Mouse (Mus musculus) liver, embryonic 14.5 days (tissue): Measurements from ENCODE around the gene Adra1b. TPM values are rescaled to one million over a fixed set of nuclear protein-coding genes. Genes with fewer than 3 reads are reported as not detected.

ENCODE experiments used
- ATAC-seq: fragments of 200-750 bp; cut with Nextera tagmentation; 2 replicates; pipeline ENCODE4 v1.8.0; 2017; ENCODE audit warnings: moderate number of reproducible peaks, mild to moderate bottlenecking, moderate library complexity; ENCODE audit not compliant: insufficient read depth
- DNase-seq, 3 experiments: peaks; one replicate each; pipeline ENCODE4 v3.0.0-alpha.2; 2012 to 2013; ENCODE audit warnings: low read depth in 3 of 3, low spot score in 3 of 3
- H3K27ac ChIP-seq: fragments of 300-500 bp; sonication (generic); 2 replicates; pipeline ENCODE4 v1.5.1; 2014; ENCODE audit warnings: moderate library complexity, mild to moderate bottlenecking, control low read depth, inconsistent platforms
- H3K27me3 ChIP-seq: fragments of 300-500 bp; sonication (generic); 2 replicates; pipeline ENCODE4 v1.6.1; 2014; ENCODE audit warnings: mild to moderate bottlenecking, low read length, moderate library complexity; ENCODE audit not compliant: control insufficient read depth, insufficient read depth
- H3K36me3 ChIP-seq: fragments of 300-500 bp; sonication (generic); replicated peaks from 2 replicates; pipeline ENCODE4 v1.6.1; 2014; ENCODE audit warnings: low read depth; ENCODE audit not compliant: control insufficient read depth, insufficient read depth
- H3K4me1 ChIP-seq, 2 experiments: fragments of 200-500 bp in 1 of 2; fragments of 300-500 bp in 1 of 2; sonication (generic) in 1 of 2; replicated peaks; 2 replicates each; pipeline ENCODE4 v1.6.1; 2012 to 2014; ENCODE audit warnings: antibody characterized with exemption in 1 of 2, inconsistent platforms in 1 of 2, low read length in 1 of 2; ENCODE audit not compliant: control insufficient read depth in 2 of 2, insufficient read depth in 2 of 2
- H3K4me2 ChIP-seq: fragments of 300-500 bp; sonication (generic); 2 replicates; pipeline ENCODE4 v1.6.1; 2014; ENCODE audit warnings: low read depth, mild to moderate bottlenecking, control low read depth, moderate library complexity
- H3K4me3 ChIP-seq, 2 experiments: fragments of 200-500 bp in 1 of 2; fragments of 300-500 bp in 1 of 2; sonication (generic) in 1 of 2; 2 replicates each; pipeline ENCODE4 v1.5.1; 2012 to 2014; ENCODE audit warnings: low read depth in 2 of 2, low read length in 2 of 2, mild to moderate bottlenecking in 2 of 2, control low read depth in 1 of 2, inconsistent platforms in 1 of 2, moderate library complexity in 1 of 2; ENCODE audit not compliant: insufficient read depth in 1 of 2
- H3K9ac ChIP-seq: fragments of 300-500 bp; sonication (generic); replicated peaks from 2 replicates; pipeline ENCODE4 v1.6.1; 2014; ENCODE audit warnings: mild to moderate bottlenecking, control low read depth, moderate library complexity
- H3K9me3 ChIP-seq: fragments of 300-500 bp; sonication (generic); 2 replicates; pipeline ENCODE4 v1.6.1; 2016; ENCODE audit warnings: low read length, mixed read lengths; ENCODE audit not compliant: control insufficient read depth
- CTCF ChIP-seq: IDR thresholded peaks from 2 replicates; pipeline ENCODE4 v1.5.1; 2016; ENCODE audit warnings: antibody characterized with exemption, low read depth, control low read depth
- EP300 ChIP-seq: IDR thresholded peaks from 2 replicates; pipeline ENCODE4 v1.6.1; 2016; ENCODE audit warnings: antibody characterized with exemption, low read depth
- WGBS: fragments of 180-500 bp; shearing (Covaris S2); extraction: QIAGEN DNeasy Blood & Tissue Kit; methylation state at CpG from one replicate; pipeline ENCODE4 v1.1.7; 2014; ENCODE audit not compliant: insufficient replicate concordance; 5-methylcytosine and 5-hydroxymethylcytosine counted together
- polyA plus RNA-seq, 2 experiments: library from polyadenylated mRNA; depleted of rRNA in 1 of 2; stranded (reverse) in 1 of 2; unstranded in 1 of 2; fragments of >200 nt; fragmentation: Nextera tagmentation in 1 of 2; extraction: Ambion mirVana in 1 of 2; gene quantifications; 2 replicates each; pipeline versions ENCODE4 v1.2.1 to v1.2.3; 2012 to 2014

The Adra1b gene
- polyA plus RNA-seq (2012; rRNA removed) (8.3 and 9.7 TPM in 2 replicates), polyA plus RNA-seq (2014; fragmentation: Nextera tagmentation; extraction: Ambion mirVana) (1.7 and 2.1 TPM in 2 replicates)

GRCm38 (mm10) chr11:43901051-43901654 lies at the start of gene Adra1b:
Adra1b (minus strand) TSS chr11:43901210.
- Histone ChIP-seq H3K4me2 (peak within 1 kb of the TSS; percentile 34), H3K9ac (no peak within 1 kb of the TSS), H3K27ac (no peak within 1 kb of the TSS), H3K4me3 (peak within 1 kb of the TSS; percentile 21 to 22; a peak in 3 of 4 replicates), H3K27me3 (no peaks in the 10 kb centered on the region), H3K36me3 (no peaks in the 10 kb centered on the region), H3K9me3 (no peaks in the 10 kb centered on the region), H3K4me1 (0 out of 4 replicates have a peak, but pooled peaks cover 0 to 2% of the 10 kb centered on the region in 2 experiments)
- WGBS: 47% methylated on average over 6 of the region's 6 CpGs
- TF ChIP-seq CTCF (no peak), EP300 (no peak)
- ATAC-seq: no peak
- peak in 2 of 3 experiments; percentile 9 to 13 for DNase-seq

GRCm38 (mm10) chr11:43950274-43950673 lies 49.3 kb upstream of the Adra1b start:
- Histone ChIP-seq H3K4me3 (no peak overlapping the region), H3K36me3 (no peaks in the 10 kb centered on the region), H3K9me3 (no peaks in the 10 kb centered on the region), H3K27me3 (no peaks in the 10 kb centered on the region), H3K9ac (no peak overlapping the region), H3K27ac (no peak overlapping the region), H3K4me1 (peaks cover 0 to 7% of the 10 kb centered on the region in 2 experiments; a peak in 2 of 4 replicates), H3K4me2 (no peak overlapping the region)
- 53% methylated on average over 1 of the region's 1 CpGs for WGBS
- peak in 1 of 3 experiments; percentile 17 for DNase-seq
- TF ChIP-seq EP300 (no peak), CTCF (no peak)
- ATAC-seq: peak; percentile 35; the same call in 1 of the 2 replicates

GRCm38 (mm10) chr11:43943781-43944180 lies 42.8 kb upstream of the Adra1b start:
- 46% methylated on average over 2 of the region's 2 CpGs for WGBS
- H3K4me3 ChIP-seq: no peak overlapping the region
- no peak for DNase-seq
- H3K9ac ChIP-seq: no peak overlapping the region
- H3K4me1 ChIP-seq: no peaks in the 10 kb centered on the region
- no peak for TF ChIP-seq CTCF
- TF ChIP-seq EP300: no peak
- no peaks in the 10 kb centered on the region for H3K36me3 ChIP-seq
- ATAC-seq: no peak
- H3K27me3 ChIP-seq: no peaks in the 10 kb centered on the region
- no peak overlapping the region for H3K27ac ChIP-seq
- H3K9me3 ChIP-seq: no peaks in the 10 kb centered on the region
- H3K4me2 ChIP-seq: no peak overlapping the region

DNA sequence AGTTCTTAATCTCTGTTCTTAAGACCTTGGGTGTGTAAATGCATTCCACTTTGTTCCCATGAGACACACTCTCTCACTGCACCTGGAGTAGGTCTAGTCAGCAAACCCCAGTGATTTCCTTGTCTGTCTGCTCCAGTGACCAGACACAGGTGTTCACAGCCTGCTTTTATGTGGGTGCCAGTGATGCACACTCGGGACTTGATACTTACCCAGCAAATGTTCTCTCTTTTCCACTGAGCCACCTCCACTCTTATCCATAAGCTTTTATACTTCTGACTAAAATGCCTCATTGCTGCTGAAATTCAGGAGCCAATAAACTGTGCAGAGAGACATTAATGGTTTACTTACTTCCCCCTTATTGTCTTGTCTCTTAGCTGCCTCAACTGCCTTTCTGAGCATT lies 42.2 kb upstream of the Adra1b start:
- ATAC-seq (no peak), DNase-seq (no peak)
- Histone ChIP-seq H3K9me3 (no peaks in the 10 kb centered on the region), H3K36me3 (no peaks in the 10 kb centered on the region), H3K4me3 (no peak overlapping the region), H3K27me3 (no peaks in the 10 kb centered on the region), H3K9ac (no peak overlapping the region), H3K4me1 (no peaks in the 10 kb centered on the region), H3K27ac (no peak overlapping the region), H3K4me2 (no peak overlapping the region)
- no peak for TF ChIP-seq EP300
- no peak for TF ChIP-seq CTCF
- 37% methylated on average over 1 of the region's 1 CpGs for WGBS

GRCm38 (mm10) chr11:43940501-43941202 lies 39.6 kb upstream of the Adra1b start:
- no peak overlapping the region for H3K4me3 ChIP-seq
- no peaks in the 10 kb centered on the region for H3K27me3 ChIP-seq
- no peaks in the 10 kb centered on the region for H3K9me3 ChIP-seq
- H3K9ac ChIP-seq: no peak overlapping the region
- 61% methylated on average over 6 of the region's 6 CpGs for WGBS
- H3K36me3 ChIP-seq: no peaks in the 10 kb centered on the region
- H3K27ac ChIP-seq: no peak overlapping the region
- H3K4me2 ChIP-seq: no peak overlapping the region
- no peak for ATAC-seq
- TF ChIP-seq CTCF (no peak), EP300 (no peak)
- no peak for DNase-seq
- no peaks in the 10 kb centered on the region for H3K4me1 ChIP-seq
